Mouse (Mus musculus) limb, embryonic 14.5 days (tissue): ENCODE measurements at regions not wholly inside any gene's neighbourhood (a gene's known extent, or its start where the extent isn't known, plus 50 kb on each side); places are given as distances from the start of the nearest gene placed in this dataset.
A peak's percentile ranks its signal among the peaks of the same experiment; 100 is the strongest.

ENCODE experiments used
- ATAC-seq: fragments of 200-750 bp; cut with Nextera tagmentation; 2 replicates; pipeline ENCODE4 v1.8.0; 2017; ENCODE audit warnings: low read depth, moderate number of reproducible peaks, moderate TSS enrichment; ENCODE audit not compliant: low FRiP score
- DNase-seq: peaks from one replicate; pipeline ENCODE4 v3.0.0-alpha.2; 2015; ENCODE audit warnings: low spot score
- H3K27ac ChIP-seq: fragments of 300-500 bp; sonication (generic); replicated peaks from 2 replicates; pipeline ENCODE4 v1.5.1; 2014; ENCODE audit warnings: low read depth, mild to moderate bottlenecking, low read length, moderate library complexity, mixed read lengths
- H3K27me3 ChIP-seq: fragments of 300-500 bp; sonication (generic); 2 replicates; pipeline ENCODE4 v1.6.1; 2014; ENCODE audit warnings: low read length, mixed read lengths; ENCODE audit not compliant: control insufficient read depth, insufficient read depth
- H3K36me3 ChIP-seq: fragments of 300-500 bp; sonication (generic); 2 replicates; pipeline ENCODE4 v1.6.1; 2014; ENCODE audit warnings: mild to moderate bottlenecking, low read length, moderate library complexity, mixed read lengths; ENCODE audit not compliant: control insufficient read depth, insufficient read depth
- H3K4me1 ChIP-seq: fragments of 300-500 bp; sonication (generic); 2 replicates; pipeline ENCODE4 v1.6.1; 2014; ENCODE audit warnings: antibody characterized with exemption, low read length, mixed read lengths; ENCODE audit not compliant: control insufficient read depth, insufficient read depth
- H3K4me2 ChIP-seq: fragments of 300-500 bp; sonication (generic); replicated peaks from 2 replicates; pipeline ENCODE4 v1.6.1; 2014; ENCODE audit warnings: low read depth, mild to moderate bottlenecking, low read length, moderate library complexity; ENCODE audit not compliant: severe bottlenecking
- H3K4me3 ChIP-seq: fragments of 300-500 bp; sonication (generic); replicated peaks from 2 replicates; pipeline ENCODE4 v1.5.1; 2014; ENCODE audit warnings: low read length
- H3K9ac ChIP-seq: fragments of 300-500 bp; sonication (generic); 2 replicates; pipeline ENCODE4 v1.6.1; 2014; ENCODE audit warnings: mild to moderate bottlenecking, low read depth, low read length, moderate library complexity; ENCODE audit not compliant: severe bottlenecking
- H3K9me3 ChIP-seq: fragments of 300-500 bp; sonication (generic); 2 replicates; pipeline ENCODE4 v1.6.1; 2016; ENCODE audit warnings: low read length; ENCODE audit not compliant: control insufficient read depth
- POLR2A ChIP-seq: fragments of 200-500 bp; IDR thresholded peaks from 2 replicates; pipeline ENCODE4 v1.8.0; 2012; ENCODE audit warnings: inconsistent platforms, mild to moderate bottlenecking, moderate library complexity, borderline replicate concordance; ENCODE audit not compliant: insufficient read depth, insufficient read length; ENCODE audit errors: extremely low read depth
- WGBS: fragments of 180-500 bp; shearing (Covaris S2); extraction: QIAGEN DNeasy Blood & Tissue Kit; methylation state at CpG from one replicate; pipeline ENCODE4 v1.1.7; 2014; 5-methylcytosine and 5-hydroxymethylcytosine counted together

- H3K4me2 ChIP-seq = no peak overlapping the region
- no peak overlapping the region for H3K9ac ChIP-seq
- DNase-seq (no peak), ATAC-seq (no peak)
- no peak overlapping the region for H3K27ac ChIP-seq
- no peaks in the 10 kb centered on the region for H3K27me3 ChIP-seq
- peaks cover 2% of the 10 kb centered on the region; the same call in 1 of the 2 replicates for H3K4me1 ChIP-seq
- H3K36me3 ChIP-seq = no peaks in the 10 kb centered on the region
- H3K9me3 ChIP-seq = no peaks in the 10 kb centered on the region
- no peak for TF ChIP-seq POLR2A
- 88% methylated on average over 6 of the region's 6 CpGs for WGBS
- no peak overlapping the region for H3K4me3 ChIP-seq
Observed at GRCm38 (mm10) chr13:111999647-112000292, 191.0 kb upstream of the Map3k1 start.

- Histone ChIP-seq H3K4me3 (no peak overlapping the region), H3K9ac (no peak overlapping the region), H3K27me3 (no peaks in the 10 kb centered on the region), H3K36me3 (no peaks in the 10 kb centered on the region), H3K4me1 (peaks cover 2% of the 10 kb centered on the region; the same call in 1 of the 2 replicates), H3K4me2 (no peak overlapping the region), H3K27ac (no peak overlapping the region), H3K9me3 (no peaks in the 10 kb centered on the region)
- no peak for TF ChIP-seq POLR2A
- ATAC-seq (no peak), DNase-seq (no peak)
- 37% methylated on average over 6 of the region's 6 CpGs for WGBS
Observed at GRCm38 (mm10) chr13:112000293-112000665, 191.5 kb upstream of the Map3k1 start.

GRCm38 (mm10) chr13:112000696-112001095 is 191.9 kb upstream of the Map3k1 start:
- TF ChIP-seq POLR2A = no peak
- ATAC-seq = no peak
- 29% methylated on average over 5 of the region's 5 CpGs for WGBS
- H3K27me3 ChIP-seq = no peaks in the 10 kb centered on the region
- no peak overlapping the region for H3K4me3 ChIP-seq
- H3K27ac ChIP-seq = no peak overlapping the region
- H3K36me3 ChIP-seq = no peaks in the 10 kb centered on the region
- H3K4me2 ChIP-seq = no peak overlapping the region
- no peak overlapping the region for H3K9ac ChIP-seq
- no peaks in the 10 kb centered on the region for H3K9me3 ChIP-seq
- H3K4me1 ChIP-seq = peaks cover 2% of the 10 kb centered on the region; the same call in 1 of the 2 replicates
- no peak for DNase-seq

- DNase-seq (peak; percentile 60), ATAC-seq (peak; percentile 81)
- Histone ChIP-seq H3K9me3 (no peaks in the 10 kb centered on the region), H3K4me2 (no peak overlapping the region), H3K4me1 (peaks cover 2% of the 10 kb centered on the region; the same call in 1 of the 2 replicates), H3K36me3 (no peaks in the 10 kb centered on the region), H3K4me3 (no peak overlapping the region), H3K9ac (no peak overlapping the region), H3K27me3 (no peaks in the 10 kb centered on the region), H3K27ac (no peak overlapping the region)
- 57% methylated on average over 20 of the region's 20 CpGs for WGBS
- TF ChIP-seq POLR2A = no peak
Observed at GRCm38 (mm10) chr13:112001155-112002025, 192.6 kb upstream of the Map3k1 start.

GRCm38 (mm10) chr13:112002661-112003347 is 194.0 kb upstream of the Map3k1 start:
- Histone ChIP-seq H3K4me3 (no peak overlapping the region), H3K9ac (no peak overlapping the region), H3K4me2 (no peak overlapping the region), H3K36me3 (no peaks in the 10 kb centered on the region), H3K27ac (no peak overlapping the region), H3K9me3 (no peaks in the 10 kb centered on the region), H3K27me3 (no peaks in the 10 kb centered on the region), H3K4me1 (peaks cover 2% of the 10 kb centered on the region; the same call in 1 of the 2 replicates)
- ATAC-seq = no peak
- DNase-seq = no peak
- 53% methylated on average over 15 of the region's 15 CpGs for WGBS
- TF ChIP-seq POLR2A = no peak
